Mouse (Mus musculus): ENCODE measurements around the gene Arhgef7.

DNA sequence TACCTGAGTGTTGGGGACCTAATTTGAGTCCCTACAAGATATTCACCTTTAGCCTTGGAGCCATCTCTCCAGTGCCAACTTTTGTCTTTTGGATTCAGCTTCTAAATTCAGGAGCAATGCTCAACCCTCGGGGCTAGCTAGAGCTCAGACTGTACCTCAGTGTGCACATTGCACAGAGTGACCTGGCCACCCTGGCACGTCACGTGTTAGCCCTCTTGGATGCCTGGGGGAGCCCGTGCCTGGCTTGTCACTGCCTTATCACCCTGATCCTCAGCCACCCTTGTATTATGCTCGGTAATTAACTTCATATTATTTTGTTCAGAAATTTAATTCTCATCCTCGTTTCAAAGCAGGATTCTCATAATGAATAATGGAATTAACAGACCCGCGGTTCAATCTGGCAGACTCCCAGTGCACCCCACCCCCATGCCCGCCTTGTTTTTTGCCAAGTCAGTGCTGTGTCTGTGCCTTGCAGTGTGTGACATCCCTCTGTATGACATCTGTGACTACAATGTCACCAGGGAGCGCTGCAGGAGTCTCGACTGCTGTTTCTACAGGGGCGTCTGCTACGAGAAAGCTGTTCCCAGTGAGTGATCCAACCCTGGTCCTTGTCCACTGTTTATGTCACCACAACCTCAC lies 116.3 kb downstream of the Arhgef7 start:
- no peak for TF ChIP-seq CTCF (IDR thresholded peaks at IDR 0.05)
- TF ChIP-seq POLR2A (IDR thresholded peaks at IDR 0.05; ENCODE audit: insufficient read depth, low read depth, low read length) = no peak
